Mouse (Mus musculus) skeletal muscle tissue, adult 2 months (tissue): Measurements from ENCODE around the gene Rpp14.
"Not testable (repeated sequence)": the region's sequence is repeated elsewhere in the genome, so short reads cannot be mapped to it uniquely, and the experiment has no call there.

Source experiments
- DNase-seq: peaks from one replicate; pipeline ENCODE4 v3.0.0-alpha.2; 2012; ENCODE audit warnings: low read depth, low spot score

Gene Rpp14

DNA sequence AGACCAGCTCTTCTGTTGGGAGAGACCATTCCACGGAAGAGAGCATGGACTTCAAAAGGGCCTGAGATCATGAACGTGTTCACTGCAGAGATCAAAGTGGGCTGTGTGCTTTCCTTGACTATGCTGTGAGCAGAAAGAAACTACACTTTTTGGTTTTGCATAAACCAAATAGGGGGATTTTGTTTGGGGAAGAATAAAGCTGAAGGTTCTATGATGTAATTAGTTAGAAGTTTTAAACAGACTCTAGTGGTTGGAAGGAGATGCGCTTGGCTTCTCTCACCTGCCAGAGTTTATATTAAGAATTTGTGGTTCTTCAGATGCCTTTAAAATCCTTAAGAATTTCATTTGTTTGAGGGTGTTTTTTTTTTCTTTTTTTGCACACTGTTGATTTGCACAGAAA, 34.1 kb downstream of the Rpp14 start:
- DNase-seq, result no peak

DNA sequence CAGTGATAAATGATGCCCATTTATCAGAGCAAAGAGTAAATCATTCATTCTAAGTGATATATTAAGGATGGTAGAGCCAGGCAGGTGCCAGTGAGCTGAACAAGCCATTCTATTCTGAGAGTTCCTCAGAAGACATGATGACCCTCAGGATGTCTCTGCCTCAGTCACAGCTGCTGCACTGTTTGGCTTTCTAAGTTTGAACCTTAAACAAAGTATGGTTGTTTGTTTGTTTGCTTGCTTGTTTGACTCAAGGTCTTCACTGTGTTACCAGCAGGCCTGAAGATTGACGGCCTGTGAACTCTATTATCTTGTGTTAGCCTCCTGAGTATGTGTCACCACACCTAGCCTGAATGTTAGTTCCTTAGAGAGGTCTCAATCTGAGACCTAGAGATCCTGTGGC, 34.6 kb downstream of the Rpp14 start:
- DNase-seq, result no peak

- no peak for DNase-seq
Observed at GRCm38 (mm10) chr14:8115772-8116171, 35.6 kb downstream of the Rpp14 start.

DNA sequence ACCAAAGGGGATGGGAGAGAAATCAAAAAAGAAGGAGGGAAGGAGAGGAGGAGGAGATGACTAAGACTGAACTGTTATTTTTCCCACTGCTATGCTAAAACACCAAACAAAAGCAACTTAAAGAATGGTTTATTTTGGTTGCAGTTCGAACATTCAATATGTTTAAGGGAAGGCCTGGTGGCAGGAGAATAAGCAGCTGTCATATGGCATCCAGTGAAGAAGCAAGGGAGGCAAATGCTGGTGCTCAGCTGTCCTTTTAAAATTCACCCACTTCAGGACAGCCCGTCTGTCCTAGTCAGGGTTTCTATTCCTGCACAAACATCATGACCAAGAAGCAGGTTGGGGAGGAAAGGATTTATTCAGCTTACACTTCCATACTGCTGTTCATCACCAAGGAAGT, 37.2 kb downstream of the Rpp14 start:
- DNase-seq, result no peak

DNA sequence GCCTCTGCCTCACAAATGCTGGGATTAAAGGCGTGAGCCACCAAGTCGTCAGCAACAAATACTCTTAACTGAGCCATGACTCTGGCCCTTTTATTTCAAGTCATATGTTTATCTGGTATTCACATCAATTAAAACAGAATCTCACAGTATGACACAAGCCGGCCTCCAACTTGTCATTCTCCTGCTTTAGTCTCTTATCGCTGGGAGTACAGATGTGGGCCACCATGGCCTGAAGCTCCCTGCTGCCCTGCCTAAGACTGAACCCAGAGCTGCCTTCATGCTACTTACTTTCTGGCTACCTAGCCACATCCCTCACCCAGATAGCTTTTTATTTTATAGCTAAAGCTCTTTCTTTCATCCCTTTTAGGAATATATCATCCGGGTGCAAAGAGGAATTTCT, 39.3 kb downstream of the Rpp14 start:
- DNase-seq, result no peak

GRCm38 (mm10) chr14:8119904-8120303, 39.7 kb downstream of the Rpp14 start:
- DNase-seq, result no peak

- DNase-seq, result no peak
Observed at GRCm38 (mm10) chr14:8123141-8123540, 43.0 kb downstream of the Rpp14 start.

DNA sequence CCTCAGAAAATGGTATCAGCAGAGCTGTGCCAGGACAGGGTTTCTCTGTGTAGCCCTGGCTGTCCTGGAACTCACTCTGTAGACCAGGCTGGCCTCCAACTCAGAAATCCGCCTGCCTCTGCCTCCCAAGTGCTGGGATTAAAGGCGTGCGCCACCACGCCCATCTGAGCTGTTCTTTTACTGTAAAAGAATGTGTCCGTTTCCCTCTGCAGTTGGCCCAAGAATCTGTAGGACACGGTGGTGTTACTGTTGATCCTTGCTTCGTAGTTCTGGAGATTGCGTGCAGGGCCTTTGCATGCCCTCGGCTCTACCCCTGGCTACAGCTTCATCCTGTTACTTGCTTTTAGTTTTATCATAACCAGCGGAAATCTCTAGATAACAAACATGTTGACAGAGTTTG, 43.4 kb downstream of the Rpp14 start:
- not testable (repeated sequence) for DNase-seq

- no peak for DNase-seq
Observed at GRCm38 (mm10) chr14:8124046-8124881, 44.1 kb downstream of the Rpp14 start.

GRCm38 (mm10) chr14:8127971-8128370, 47.8 kb downstream of the Rpp14 start:
- no peak for DNase-seq

DNA sequence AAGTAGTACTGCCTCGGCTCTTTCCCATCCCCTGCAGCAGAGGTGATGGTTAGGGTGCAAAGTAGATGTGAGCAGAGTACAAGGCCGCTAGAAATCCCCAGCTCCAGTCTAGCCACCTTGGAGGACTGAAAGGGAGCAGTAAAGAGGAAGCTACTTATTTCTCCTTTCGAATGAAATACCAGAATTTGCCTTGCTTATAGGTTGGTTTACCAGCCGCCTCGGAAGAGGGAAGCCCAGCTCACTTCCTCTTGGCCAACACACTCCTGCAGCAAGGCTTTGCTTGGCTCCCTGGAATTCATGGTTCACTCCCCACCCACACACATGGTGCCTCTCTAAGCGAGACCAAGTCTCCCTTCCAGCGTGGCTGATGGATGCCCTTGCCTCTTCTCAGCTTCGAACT, 52.6 kb downstream of the Rpp14 start:
- DNase-seq, result no peak

DNA sequence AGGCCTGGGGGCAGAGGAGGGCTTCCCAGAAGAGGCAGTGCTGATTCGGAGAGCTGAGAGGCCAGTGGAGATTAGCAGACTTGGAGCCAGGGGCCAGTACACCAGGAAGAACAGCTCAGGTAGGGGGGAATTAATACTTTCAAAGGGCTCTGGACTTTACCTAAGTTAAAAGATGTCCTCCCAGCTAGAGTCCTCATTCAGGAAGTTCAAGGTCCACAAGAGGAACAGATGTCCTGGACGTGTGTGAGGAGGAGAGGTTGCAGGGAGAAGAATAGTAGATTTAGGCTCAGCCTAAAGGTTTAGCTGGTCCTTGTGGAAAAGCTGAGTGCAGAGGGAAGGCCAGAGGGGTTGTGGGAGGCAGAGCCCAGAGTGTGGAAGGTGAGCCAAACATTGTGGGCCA, 54.1 kb downstream of the Rpp14 start:
- DNase-seq, result no peak

- DNase-seq, result no peak
Observed at GRCm38 (mm10) chr14:8135130-8135529, 55.0 kb downstream of the Rpp14 start.

DNA sequence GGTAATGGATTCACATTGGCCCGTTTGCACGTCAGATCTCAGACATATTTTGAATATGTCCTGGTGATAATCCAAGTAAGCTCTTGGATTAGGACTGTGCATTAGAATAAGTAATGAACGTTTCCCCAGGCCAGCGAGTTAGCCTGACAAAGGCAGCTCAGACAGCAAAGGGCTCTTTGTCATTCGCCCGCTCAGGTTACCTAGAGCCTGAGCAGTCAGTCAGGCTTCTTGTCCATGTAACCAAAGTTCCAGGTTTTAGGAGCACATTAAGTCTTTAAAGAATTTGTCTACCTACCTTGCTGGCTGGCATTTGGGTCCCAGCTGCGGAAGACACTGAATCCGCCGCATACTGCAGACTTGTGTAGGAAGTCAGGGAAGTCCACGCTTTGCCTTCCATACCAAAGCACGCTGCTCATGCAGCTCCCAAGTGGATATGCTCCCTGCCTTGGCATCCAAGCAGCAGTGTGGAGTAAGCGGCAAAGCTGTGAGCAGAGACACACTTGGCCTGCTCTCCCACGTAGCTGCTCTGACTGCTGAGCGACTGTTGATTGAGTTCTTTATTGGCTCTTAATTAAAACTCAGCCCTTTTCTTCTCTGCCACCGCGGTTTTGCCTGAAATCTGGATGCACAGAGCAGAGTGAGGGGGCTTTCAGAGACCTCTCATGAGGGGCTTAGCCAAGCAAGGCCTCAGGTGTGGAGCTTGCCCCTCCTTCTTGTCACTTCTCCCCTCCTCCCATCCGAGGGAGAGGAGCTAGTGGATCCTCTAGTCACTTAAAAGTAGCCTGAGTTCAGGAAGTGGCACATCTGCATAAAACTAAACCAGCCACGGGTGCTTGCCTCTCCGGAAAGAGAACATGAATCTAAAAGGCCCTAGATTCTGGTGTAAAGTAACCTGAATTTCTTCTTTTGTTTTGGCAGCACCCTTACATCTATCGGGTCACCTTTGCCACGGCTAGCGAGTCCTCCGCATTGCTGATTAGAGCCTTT, 59.9 kb downstream of the Rpp14 start:
- no peak for DNase-seq

GRCm38 (mm10) chr14:8141131-8141530, 61.0 kb downstream of the Rpp14 start:
- no peak for DNase-seq
